ENCODE assay signal across 8 mouse cellular contexts in genomic region chr6:120037636-120038365, GRCm38 (mm10). TPM values are rescaled to one million over a fixed set of nuclear protein-coding genes. Genes with fewer than 3 reads are reported as not detected.
DNase-seq lines count a peak whose midpoint lies in the region; ATAC-seq and TF ChIP-seq lines count a peak whose summit lies in the region.

No protein-coding gene starts in this region.

- H3K9ac ChIP-seq in hindbrain, embryonic 16.5 days (ENCODE audit: low read depth, low read length): peak overlapping the region; percentile 96

- H3K79me2 ChIP-seq in macrophage (ENCODE audit: inconsistent target): peaks cover 48% of the 10 kb centered on the region

- DNase-seq in G1E (ENCODE audit: low spot score): peak; percentile 68
- peak; percentile 76 for DNase-seq in cerebellum, adult 11-12 months
- peak; percentile 23 to 37 for DNase-seq in frontal cortex, postnatal 14 days (ENCODE audit: low spot score in 2 of 2)
- peak; percentile 65 to 71 for DNase-seq in left cerebral cortex, adult 2 months (ENCODE audit: extremely low spot score in 1 of 2, low spot score in 2 of 2)
- peak; percentile 63 to 69 for DNase-seq in right cerebral cortex, postnatal 10 days (ENCODE audit: low spot score in 2 of 2)
- peak; percentile 82 for DNase-seq in urinary bladder, postnatal 14 days (ENCODE audit: low spot score)

- peaks cover 17% of the 10 kb centered on the region for H3K36me3 ChIP-seq in G1E (replicated peaks)
- H3K36me3 ChIP-seq in hindbrain, embryonic 16.5 days (ENCODE audit: control insufficient read depth, insufficient read depth, low read length): no peaks in the 10 kb centered on the region
- H3K36me3 ChIP-seq in macrophage (ENCODE audit: inconsistent target): no peaks in the 10 kb centered on the region

- under 1% methylated on average over 48 of the region's 85 CpGs for whole genome bisulfite sequencing in hindbrain, embryonic 16.5 days
- WGBS in macrophage (ENCODE audit: missing documents): 1% methylated on average over 63 of the region's 85 CpGs

- peak overlapping the region; percentile 98 for H3K27ac ChIP-seq in hindbrain, embryonic 16.5 days (ENCODE audit: low read depth, low read length)
- H3K27ac ChIP-seq in left cerebral cortex, adult 2 months: peak overlapping the region; percentile 96
- H3K27ac ChIP-seq in macrophage: peak overlapping the region; percentile 60

- no peaks in the 10 kb centered on the region for H3K9me3 ChIP-seq in G1E (replicated peaks)
- no peaks in the 10 kb centered on the region for H3K9me3 ChIP-seq in hindbrain, embryonic 16.5 days (ENCODE audit: control insufficient read depth, low read length)

- no peaks in the 10 kb centered on the region for H3K27me3 ChIP-seq in G1E (ENCODE audit: insufficient read depth, low read length)
- H3K27me3 ChIP-seq in hindbrain, embryonic 16.5 days (replicated peaks; ENCODE audit: control insufficient read depth, insufficient read depth, low read length): no peaks in the 10 kb centered on the region

- peaks cover 22% of the 10 kb centered on the region for H3K4me1 ChIP-seq in G1E (ENCODE audit: insufficient read depth, low read depth, low read length)
- peaks cover 16% of the 10 kb centered on the region for H3K4me1 ChIP-seq in hindbrain, embryonic 16.5 days (ENCODE audit: control insufficient read depth, insufficient read depth, low read depth, low read length)

- H3K4me3 ChIP-seq in G1E (ENCODE audit: low read depth, low read length) (peak overlapping the region; percentile 94), macrophage (ENCODE audit: inconsistent target) (peak overlapping the region; percentile 79)
- H3K4me3 ChIP-seq in hindbrain, embryonic 16.5 days (ENCODE audit: low read length): peak overlapping the region; percentile 91
- peak overlapping the region; percentile 80 for H3K4me3 ChIP-seq in left cerebral cortex, adult 2 months

- no peak for ATAC-seq in G1E (ENCODE audit: extremely low read depth, insufficient number of reproducible peaks, low FRiP score, poor library complexity, severe bottlenecking)
- no peak; the same call in none of the 2 replicates for ATAC-seq in hindbrain, embryonic 16.5 days

- TF ChIP-seq CTCF in G1E (IDR thresholded peaks at IDR 0.05; ENCODE audit: low read depth, low read length): no peak
- TF ChIP-seq CTCF in left cerebral cortex, adult 2 months (IDR thresholded peaks at IDR 0.05): no peak

- intact Hi-C loops in left cerebral cortex, adult 2 months (cut with DNase I): loop anchor here (2.0 to 10.0 kb wide), 3 partner anchors 37 to 553 kb away; no protein-coding TSS in a partner anchor

- peak overlapping the region; percentile 71 for H3K4me2 ChIP-seq in hindbrain, embryonic 16.5 days (ENCODE audit: low read length)

RNA-seq across cellular contexts. Expression of gene Wnk1, which starts 0.7 kb away (rescaled TPM):
- 801 and 848 TPM in 2 replicates for total RNA-seq in G1E (2014; fragmentation: Nextera tagmentation)
- 189 and 197 TPM in 2 replicates for total RNA-seq in G1E (2017)
- polyA plus RNA-seq in G1E (2012): 49.7 and 53.7 TPM in 2 replicates
- polyA plus RNA-seq in hindbrain, embryonic 16.5 days (2015; fragmentation: Nextera tagmentation; extraction: Ambion mirVana): 37.7 and 43.4 TPM in 2 replicates
- total RNA-seq in left cerebral cortex, adult 2 months (2021): 100 to 1,000 TPM; 186 to 212 TPM
- 100 to 1,000 TPM; 326 to 868 (median 677) TPM for total RNA-seq in macrophage (2018; cell fraction: chromatin; rRNA removed)
- total RNA-seq in macrophage (2018; cell fraction: cytosol; rRNA removed): 100 to 1,000 TPM; 302 to 479 (median 379) TPM
- total RNA-seq in macrophage (2018; cell fraction: nucleus; rRNA removed): 1,000 to 10,000 TPM in 2 of 26 experiments, 100 to 1,000 TPM in 24; 335 to 1,077 (median 561) TPM
- 206 to 532 TPM (median 350 TPM) in 3 replicates for polyA plus RNA-seq in macrophage (2018)

RNA-seq across cellular contexts. Expression of gene Ninj2, which starts 55.3 kb away (rescaled TPM):
- total RNA-seq in G1E (2014; fragmentation: Nextera tagmentation) (not detected in 2 replicates), G1E (2017) (not detected in 2 replicates)
- polyA plus RNA-seq in G1E (2012) (not detected in 2 replicates), macrophage (2018) (not detected in 3 replicates)
- not detected in 2 replicates for polyA plus RNA-seq in hindbrain, embryonic 16.5 days (2015; fragmentation: Nextera tagmentation; extraction: Ambion mirVana)
- total RNA-seq in left cerebral cortex, adult 2 months (2021): 1 to 10 TPM in 1 of 2 experiments, under 1 TPM in 1; 0.56 to 1.3 TPM
- not detected for total RNA-seq in macrophage (2018; cell fraction: chromatin; rRNA removed)
- under 1 TPM in 6 of 26 experiments, not detected in 20; 0.18 to 0.34 (median 0.29) TPM for total RNA-seq in macrophage (2018; cell fraction: cytosol; rRNA removed)
- not detected for total RNA-seq in macrophage (2018; cell fraction: nucleus; rRNA removed)

Comparison
In these comparisons a context has a peak if more than half of its experiments do, and no peak if none do; other contexts are left out.
1. DNase-seq: peak in every context shown above with its lines; median percentile 82 in urinary bladder, postnatal 14 days; 76 in cerebellum, adult 11-12 months; 68 in G1E; 68 in left cerebral cortex, adult 2 months; 66 in right cerebral cortex, postnatal 10 days; 30 in frontal cortex, postnatal 14 days.